Comparison of ENCODE assay signal across 8 mouse cellular contexts in genomic region chr4:105151911-105152690, GRCm38 (mm10). TPM values are rescaled to one million over a fixed set of nuclear protein-coding genes. Genes with fewer than 3 reads are reported as not detected.
DNase-seq lines count a peak whose midpoint lies in the region.
"Had no signal": no experiment of that assay in that cellular context is flagged by ENCODE, and none has a peak within 500 bp of the region (broad histone marks: within the 10 kb centered on the region; RNA-seq: fewer than 3 reads in every experiment).

No protein-coding gene starts in this region.

- no peak overlapping the region for H3K4me3 ChIP-seq in forebrain, embryonic 10.5 days
- H3K4me3 ChIP-seq: heart, embryonic 15.5 days had no signal

- peak; percentile 22 for DNase-seq in MN1 (ENCODE audit: low spot score)
- DNase-seq in adrenal gland, postnatal 36 days = peak; percentile 79 to 84
- DNase-seq in forebrain, embryonic 10.5 days (ENCODE audit: extremely low spot score, low spot score) = peak; percentile 69
- peak; percentile 75 to 81 for DNase-seq in heart, postnatal 14 days
- peak; percentile 75 for DNase-seq in layer of hippocampus, adult 9-11 months
- DNase-seq in lung, postnatal 36 days = peak; percentile 93
- DNase-seq in right cerebral cortex, postnatal 36 days (ENCODE audit: low spot score in 2 of 2) = peak; percentile 66 to 69

- H3K4me1 ChIP-seq in forebrain, embryonic 10.5 days = peaks cover 15% of the 10 kb centered on the region
- H3K4me1 ChIP-seq: heart, embryonic 15.5 days had no signal

- no peaks in the 10 kb centered on the region for H3K36me3 ChIP-seq in forebrain, embryonic 10.5 days (replicated peaks)
- H3K36me3 ChIP-seq: heart, embryonic 15.5 days had no signal

- H3K27ac ChIP-seq in forebrain, embryonic 10.5 days = peak overlapping the region; percentile 63; the same call in 1 of the 2 replicates
- H3K27ac ChIP-seq: heart, embryonic 15.5 days had no signal

- H3K9me3 ChIP-seq in forebrain, embryonic 10.5 days = no peaks in the 10 kb centered on the region
- H3K9me3 ChIP-seq: heart, embryonic 15.5 days had no signal

- 41% methylated on average over 14 of the region's 14 CpGs for WGBS in forebrain, embryonic 10.5 days

- peaks cover 8% of the 10 kb centered on the region; the same call in 1 of the 2 replicates for H3K27me3 ChIP-seq in forebrain, embryonic 10.5 days (ENCODE audit: poor library complexity, severe bottlenecking)

- intact Hi-C loops in heart, postnatal 14 days (cut with DNase I) = loop anchor here (1.0 to 10.0 kb wide), 6 partner anchors 483 to 1225 kb away; partner anchors contain the start of gene Usp24

RNA-seq across cellular contexts. Expression of gene Plpp3, which starts 5.0 kb away (rescaled TPM):
- 100 to 1,000 TPM; 246 to 407 TPM for total RNA-seq in adrenal gland, postnatal 36 days (2021)
- polyA plus RNA-seq in forebrain, embryonic 10.5 days (2016; fragmentation: Nextera tagmentation; extraction: Ambion mirVana) = 57.2 and 59.4 TPM in 2 replicates
- total RNA-seq in heart, postnatal 14 days (2021) = 10 to 100 TPM; 78.5 to 81.2 TPM

RNA-seq across cellular contexts. Expression of gene Prkaa2, which starts 42.4 kb away (rescaled TPM):
- 10 to 100 TPM in 1 of 2 experiments, 1 to 10 TPM in 1; 6.8 to 13.7 TPM for total RNA-seq in adrenal gland, postnatal 36 days (2021)
- polyA plus RNA-seq in forebrain, embryonic 10.5 days (2016; fragmentation: Nextera tagmentation; extraction: Ambion mirVana) = 1.2 and 1.7 TPM in 2 replicates
- 10 to 100 TPM; 66.3 to 68.0 TPM for total RNA-seq in heart, postnatal 14 days (2021)

Comparison
In these comparisons a context has a peak if more than half of its experiments do, and no peak if none do; other contexts are left out.
1. DNase-seq: peak in every context shown above with its lines; median percentile 93 in lung, postnatal 36 days; 82 in adrenal gland, postnatal 36 days; 78 in heart, postnatal 14 days; 75 in layer of hippocampus, adult 9-11 months; 69 in forebrain, embryonic 10.5 days; 68 in right cerebral cortex, postnatal 36 days; 22 in MN1.
2. RNA of gene Prkaa2, which starts 42.4 kb away (total RNA-seq): 66.3 to 68.0 TPM in heart, postnatal 14 days; 6.8 to 13.7 TPM in adrenal gland, postnatal 36 days; every median in the first group is over 4 times any median in the second.